8 mouse cellular contexts compared by ENCODE assay signal in genomic region chr3:156561524-156562423, GRCm38 (mm10). TPM values are rescaled to one million over a fixed set of nuclear protein-coding genes. Genes with fewer than 3 reads are reported as not detected.
DNase-seq lines count a peak whose midpoint lies in the region; ATAC-seq lines count a peak whose summit lies in the region.

Negr1 (plus strand) TSS chr3:156561794.

- no peaks in the 10 kb centered on the region for H3K9me3 ChIP-seq in hindbrain, embryonic 13.5 days

- no peaks in the 10 kb centered on the region for H3K27me3 ChIP-seq in hindbrain, embryonic 13.5 days

- peak; percentile 80 for ATAC-seq in hindbrain, embryonic 13.5 days (ENCODE audit: low FRiP score)

- peak within 1 kb of the TSS; percentile 71 for H3K4me3 ChIP-seq in hindbrain, embryonic 13.5 days

- peak within 1 kb of the TSS; percentile 97 for H3K27ac ChIP-seq in hindbrain, embryonic 13.5 days

- H3K9ac ChIP-seq in hindbrain, embryonic 13.5 days: peak within 1 kb of the TSS; percentile 87

- no peaks in the 10 kb centered on the region for H3K36me3 ChIP-seq in hindbrain, embryonic 13.5 days

- peaks cover 35% of the 10 kb centered on the region for H3K4me1 ChIP-seq in hindbrain, embryonic 13.5 days (replicated peaks)

- DNase-seq in adrenal gland, adult (ENCODE audit: inconsistent age in 2 of 2, low spot score in 1 of 2): peak; percentile 48 to 71
- DNase-seq in cerebellum, postnatal 4 days (ENCODE audit: low spot score in 2 of 2): peak; percentile 62 to 78
- DNase-seq in gastrocnemius, adult 18-20 months (ENCODE audit: low spot score): peak; percentile 36
- peak; percentile 83 to 90 for DNase-seq in left cerebral cortex, adult 18-20 months (ENCODE audit: low spot score in 2 of 2)
- peak; percentile 10 for DNase-seq in lung, postnatal 36 days
- peak; percentile 90 for DNase-seq in right cerebral cortex, adult 18-20 months
- no peak for DNase-seq in spleen, adult 12 weeks (ENCODE audit: low spot score)

- peak within 1 kb of the TSS; percentile 86 for H3K4me2 ChIP-seq in hindbrain, embryonic 13.5 days

- under 1% methylated on average over 78 of the region's 79 CpGs for WGBS in hindbrain, embryonic 13.5 days

RNA-seq across cellular contexts. Expression of gene Negr1, which starts in this region (rescaled TPM):
- under 1 TPM; 0.45 to 0.64 TPM for total RNA-seq in gastrocnemius, adult 18-20 months (2021)
- 31.6 and 32.6 TPM in 2 replicates for polyA plus RNA-seq in hindbrain, embryonic 13.5 days (2015; fragmentation: Nextera tagmentation; extraction: Ambion mirVana)
- 100 to 1,000 TPM; 178 to 220 TPM for total RNA-seq in left cerebral cortex, adult 18-20 months (2021)

Comparison
In these comparisons a context has a peak if more than half of its experiments do, and no peak if none do; other contexts are left out.
1. RNA of gene Negr1 (total RNA-seq): 178 to 220 TPM in left cerebral cortex, adult 18-20 months; 0.45 to 0.64 TPM in gastrocnemius, adult 18-20 months; every median in the first group is over 100 times any median in the second.
2. Peak in DNase-seq in gastrocnemius, adult 18-20 months; RNA of the gene not detected or under 1 TPM.